Mouse (Mus musculus): ENCODE data around the gene Cfap100.

The Cfap100 gene

GRCm38 (mm10) chr6:90461181-90461580 is 32.6 kb upstream of the Cfap100 start:
- in situ Hi-C loops (cut with MseI, MboI), result no loop called here

GRCm38 (mm10) chr6:90457421-90457820 is 28.8 kb upstream of the Cfap100 start:
- in situ Hi-C loops (cut with MseI, MboI), result loop anchor here (10.0 kb wide), 1 partner anchor 57 kb away; no protein-coding TSS in a partner anchor

DNA sequence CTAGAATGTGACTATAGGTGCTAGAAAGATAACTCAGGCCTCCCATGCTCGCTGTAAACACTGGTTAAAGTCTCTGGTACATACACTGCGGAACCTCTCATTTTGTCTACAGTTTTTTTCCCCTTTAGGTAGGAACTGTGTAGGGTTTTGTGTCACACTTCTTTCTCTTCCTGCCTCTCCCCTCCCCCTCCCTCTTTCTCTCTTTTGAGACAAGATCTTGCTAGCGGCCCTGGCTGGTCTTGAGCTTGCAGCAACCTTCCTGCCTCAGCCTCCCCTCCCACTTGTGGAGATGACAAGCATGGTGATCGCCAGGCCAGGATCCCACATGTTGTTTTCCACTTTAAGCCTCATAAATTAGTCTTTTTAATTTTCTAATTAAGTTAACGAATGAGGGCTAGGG is 25.2 kb upstream of the Cfap100 start:
- in situ Hi-C loops (cut with MseI, MboI), result loop anchor here (10.0 kb wide), 1 partner anchor 61 kb away; no protein-coding TSS in a partner anchor

DNA sequence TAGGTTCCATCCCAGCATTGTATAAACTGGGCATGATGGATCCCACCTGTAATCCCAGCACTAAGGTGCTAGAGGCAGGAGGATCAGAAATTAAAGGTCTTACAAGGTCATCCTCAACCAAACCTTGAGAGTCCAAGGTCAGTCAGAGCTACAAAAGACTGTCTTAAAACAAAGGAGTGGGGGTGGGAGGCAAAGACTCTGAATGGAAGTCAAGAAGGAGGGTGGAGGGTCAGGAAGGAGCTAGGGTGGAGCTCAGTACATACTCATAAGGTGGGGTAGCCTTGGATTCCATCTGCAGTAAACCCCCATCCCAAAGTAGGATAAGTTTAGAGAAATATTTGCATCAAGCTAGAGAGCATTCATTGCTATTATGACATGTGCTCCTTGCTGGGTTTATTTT is 24.0 kb upstream of the Cfap100 start:
- in situ Hi-C loops (cut with MseI, MboI), result loop anchor here (10.0 kb wide), 1 partner anchor 62 kb away; no protein-coding TSS in a partner anchor

- in situ Hi-C loops (cut with MseI, MboI), result loop anchor here (10.0 kb wide), 1 partner anchor 63 kb away; no protein-coding TSS in a partner anchor
Observed at GRCm38 (mm10) chr6:90451512-90451911, 22.9 kb upstream of the Cfap100 start.

DNA sequence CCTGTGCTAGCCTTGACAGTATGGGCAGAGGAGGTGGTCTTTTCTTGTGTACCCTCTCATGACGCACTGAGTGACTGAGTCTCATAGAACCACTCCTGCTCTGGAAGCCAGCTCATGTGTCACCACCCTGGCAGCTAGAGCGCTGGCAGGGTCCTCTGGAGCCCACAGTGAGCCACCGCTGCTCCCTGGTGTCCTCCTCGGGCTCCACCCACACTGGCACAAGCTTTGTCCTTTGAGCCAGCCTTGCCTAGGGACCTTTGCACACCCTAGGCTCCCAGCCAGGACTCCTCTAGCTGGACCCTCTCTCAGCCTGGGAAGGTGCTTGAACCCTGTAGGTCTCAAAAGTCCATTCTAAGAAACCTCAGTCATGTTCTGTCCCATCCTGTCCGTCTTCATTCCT is 22.1 kb upstream of the Cfap100 start:
- in situ Hi-C loops (cut with MseI, MboI), result loop anchor here (10.0 kb wide), 1 partner anchor 64 kb away; no protein-coding TSS in a partner anchor

GRCm38 (mm10) chr6:90450179-90450578 is 21.6 kb upstream of the Cfap100 start:
- in situ Hi-C loops (cut with MseI, MboI), result loop anchor here (10.0 kb wide), 1 partner anchor 65 kb away; no protein-coding TSS in a partner anchor

- in situ Hi-C loops (cut with MseI, MboI), result no loop called here
Observed at GRCm38 (mm10) chr6:90446883-90447282, 18.3 kb upstream of the Cfap100 start.

GRCm38 (mm10) chr6:90437041-90437440 is 8.4 kb upstream of the Cfap100 start:
- in situ Hi-C loops (cut with MseI, MboI), result no loop called here

- in situ Hi-C loops (cut with MseI, MboI), result no loop called here
Observed at GRCm38 (mm10) chr6:90436192-90436907, 7.8 kb upstream of the Cfap100 start.

DNA sequence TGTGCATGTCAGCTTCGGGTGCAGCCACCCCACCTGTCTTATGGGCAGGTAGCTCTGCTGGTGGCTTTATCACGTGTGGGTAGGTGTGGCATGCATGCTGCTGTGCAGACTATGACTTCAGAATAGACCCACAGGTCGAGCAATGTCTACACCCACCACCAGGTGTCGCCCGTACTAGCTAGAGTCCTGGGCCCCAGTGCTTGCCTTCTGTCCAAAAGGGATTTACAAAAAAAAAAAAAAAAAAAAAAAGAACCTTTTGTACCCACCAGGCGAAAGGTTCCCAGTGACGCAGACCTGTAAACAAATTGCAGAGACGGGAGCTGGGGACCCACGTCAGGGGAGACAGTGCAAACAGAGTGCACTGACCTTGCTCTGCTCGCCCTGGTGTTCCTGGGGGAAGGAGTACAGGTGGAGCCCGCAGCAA is 6.6 kb upstream of the Cfap100 start:
- in situ Hi-C loops (cut with MseI, MboI), result no loop called here

DNA sequence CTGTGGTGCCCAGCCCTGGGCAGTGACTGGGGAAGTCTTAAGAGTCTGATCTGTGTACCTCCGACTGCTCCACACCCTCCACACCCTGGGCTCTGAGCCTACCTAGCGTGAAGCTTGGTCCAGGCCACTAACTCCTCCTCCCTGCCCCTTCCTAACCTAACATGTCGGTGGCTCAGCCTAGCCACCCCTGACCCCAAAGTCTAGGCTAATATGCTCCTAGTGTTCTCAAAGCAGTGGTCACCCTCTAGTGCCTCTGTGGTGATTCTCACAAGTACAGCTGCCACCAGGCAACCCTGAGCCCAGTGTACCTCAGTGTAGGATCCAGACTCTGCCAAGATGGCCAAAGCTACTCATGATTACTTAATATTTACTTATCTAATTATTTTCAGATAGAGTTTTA is 6.1 kb upstream of the Cfap100 start:
- in situ Hi-C loops (cut with MseI, MboI), result no loop called here

DNA sequence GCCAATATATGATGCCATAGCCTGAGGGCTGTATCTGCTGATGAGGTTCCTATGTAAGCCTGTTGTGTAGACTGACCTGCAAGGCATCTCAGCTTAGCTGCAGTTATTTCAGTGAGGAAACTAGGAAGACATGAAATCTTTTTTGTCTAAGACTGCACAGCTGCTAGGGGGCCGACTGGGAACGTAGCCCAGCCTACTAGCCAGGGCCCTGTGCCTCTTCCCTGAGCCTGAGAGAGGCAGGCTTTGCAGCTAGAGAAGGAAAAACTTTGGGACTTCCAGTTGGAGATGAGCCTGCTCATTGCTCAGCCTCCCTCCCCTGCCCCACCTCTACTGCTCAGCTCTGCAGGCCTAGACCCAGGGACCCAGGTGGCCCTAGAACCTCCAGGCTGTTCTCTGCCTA is 2.9 kb upstream of the Cfap100 start:
- in situ Hi-C loops (cut with MseI, MboI), result no loop called here

GRCm38 (mm10) chr6:90429911-90430310 is 1.3 kb upstream of the Cfap100 start:
- in situ Hi-C loops (cut with MseI, MboI), result no loop called here

GRCm38 (mm10) chr6:90426003-90426402 is 2.6 kb downstream of the Cfap100 start:
- in situ Hi-C loops (cut with MseI, MboI), result no loop called here

DNA sequence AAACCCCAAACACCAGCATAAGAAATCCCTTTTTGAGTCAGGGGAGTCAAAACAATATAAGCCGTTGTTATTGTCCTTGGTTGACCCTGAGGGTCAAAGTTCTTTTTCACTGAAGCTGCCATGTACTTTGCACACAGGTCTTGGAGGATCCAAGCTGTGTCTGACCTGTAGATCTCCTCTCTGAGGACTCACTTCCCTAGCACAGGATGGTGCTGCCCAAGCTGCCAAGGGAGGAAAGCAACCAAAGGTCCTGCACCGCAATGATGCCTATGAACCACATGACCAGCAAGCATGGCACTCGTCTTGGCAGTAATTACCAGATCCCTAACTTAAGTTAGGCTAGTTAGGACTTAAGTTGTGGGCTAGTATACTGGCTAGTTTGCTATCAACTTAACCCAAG is 3.2 kb downstream of the Cfap100 start:
- in situ Hi-C loops (cut with MseI, MboI), result no loop called here

GRCm38 (mm10) chr6:90422565-90422964 is 6.0 kb downstream of the Cfap100 start:
- in situ Hi-C loops (cut with MseI, MboI), result no loop called here

DNA sequence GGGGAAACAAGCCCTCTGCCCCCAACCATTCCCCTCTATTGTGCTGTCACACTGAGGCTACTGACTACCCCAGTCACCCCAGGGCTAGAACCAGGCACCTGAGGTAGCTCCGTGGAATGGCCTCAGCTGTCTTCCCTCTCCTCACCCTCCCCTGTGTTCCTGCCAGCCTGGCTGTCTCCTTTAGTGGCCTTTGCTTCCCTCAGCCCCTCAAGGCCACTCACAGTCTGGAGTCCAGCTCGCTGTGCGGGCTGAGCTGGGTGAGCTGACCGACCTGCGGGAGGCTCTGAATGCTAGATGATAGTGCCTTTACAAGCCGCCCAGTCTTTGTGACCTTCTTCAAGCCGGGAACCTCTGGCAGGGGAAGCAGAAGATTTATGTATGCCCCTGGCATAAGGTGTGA is 16.7 kb downstream of the Cfap100 start:
- in situ Hi-C loops (cut with MseI, MboI), result no loop called here

- in situ Hi-C loops (cut with MseI, MboI), result no loop called here
Observed at GRCm38 (mm10) chr6:90410972-90411371, 17.6 kb downstream of the Cfap100 start.

- in situ Hi-C loops (cut with MseI, MboI), result no loop called here
Observed at GRCm38 (mm10) chr6:90408632-90409031, 20.0 kb downstream of the Cfap100 start.

- in situ Hi-C loops (cut with MseI, MboI), result no loop called here
Observed at GRCm38 (mm10) chr6:90397291-90397690, 31.3 kb downstream of the Cfap100 start.

DNA sequence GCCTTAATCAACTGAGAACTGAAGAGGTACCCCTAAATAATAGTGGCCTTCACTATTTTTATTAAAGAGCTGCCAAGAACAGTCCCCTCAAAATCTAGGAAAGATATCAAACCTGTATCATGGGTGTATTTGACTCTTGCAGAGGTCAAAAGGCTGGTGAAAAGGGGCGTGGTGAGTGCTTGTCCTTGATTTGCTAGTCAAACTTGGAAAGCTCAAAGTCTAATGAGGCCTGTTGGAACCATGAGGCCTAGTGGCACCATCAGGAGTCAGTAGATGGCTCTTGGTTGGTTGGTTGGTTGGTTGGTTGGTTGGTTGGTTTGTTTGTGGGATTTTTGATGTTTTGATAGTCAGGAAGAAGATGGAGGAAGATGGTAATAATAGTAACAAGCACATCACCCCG is 32.8 kb downstream of the Cfap100 start:
- in situ Hi-C loops (cut with MseI, MboI), result no loop called here

DNA sequence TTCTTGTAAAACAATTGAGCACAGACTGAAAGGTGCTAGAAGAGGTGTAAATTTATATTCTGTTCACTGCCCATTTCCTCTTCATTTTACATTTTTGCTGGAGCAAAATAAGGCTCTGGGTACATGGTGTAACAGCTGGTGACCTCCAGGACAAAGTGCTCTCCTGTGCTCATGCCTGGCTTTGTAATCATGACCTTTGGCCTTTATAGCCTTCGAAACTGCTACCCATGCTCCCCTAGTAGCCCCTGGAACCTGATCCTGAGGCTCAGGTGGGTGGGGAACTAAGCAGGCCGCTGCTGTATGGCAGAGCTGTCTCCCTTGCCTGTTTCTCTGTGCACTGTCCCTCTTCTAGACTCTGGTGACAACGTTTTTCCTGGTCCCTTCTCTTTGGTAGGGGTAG is 34.6 kb downstream of the Cfap100 start:
- in situ Hi-C loops (cut with MseI, MboI), result no loop called here

- in situ Hi-C loops (cut with MseI, MboI), result no loop called here
Observed at GRCm38 (mm10) chr6:90390629-90391028, 38.0 kb downstream of the Cfap100 start.
